Mouse (Mus musculus): ENCODE data around the gene Krt36.

Krt36 gene

GRCm38 (mm10) chr11:100105576-100106122 is at the start of gene Krt36:
Krt36 (minus strand) TSS chr11:100105626.
- no peak for DNase-seq (ENCODE audit: low read depth, low spot score)
- Histone ChIP-seq H3K27me3 (ENCODE audit: control insufficient read depth, insufficient read depth, low read length, poor library complexity, severe bottlenecking) (no peaks in the 10 kb centered on the region), H3K36me3 (ENCODE audit: control insufficient read depth, insufficient read depth, low read length, poor library complexity, severe bottlenecking) (no peaks in the 10 kb centered on the region)

GRCm38 (mm10) chr11:100148615-100149330 is 43.3 kb upstream of the Krt36 start, which contains the start of gene Krt19:
Krt19 (minus strand) TSS chr11:100148665.
- Histone ChIP-seq H3K36me3 (ENCODE audit: control insufficient read depth, insufficient read depth, low read length, poor library complexity, severe bottlenecking) (no peaks in the 10 kb centered on the region), H3K27me3 (ENCODE audit: control insufficient read depth, insufficient read depth, low read length, poor library complexity, severe bottlenecking) (no peaks in the 10 kb centered on the region; the same call in 1 of the 2 replicates)
- DNase-seq (ENCODE audit: low read depth, low spot score) = no peak

- Histone ChIP-seq H3K36me3 (ENCODE audit: control insufficient read depth, insufficient read depth, low read length, poor library complexity, severe bottlenecking) (no peaks in the 10 kb centered on the region), H3K27me3 (ENCODE audit: control insufficient read depth, insufficient read depth, low read length, poor library complexity, severe bottlenecking) (no peaks in the 10 kb centered on the region; the same call in 1 of the 2 replicates)
- no peak for DNase-seq (ENCODE audit: low read depth, low spot score)
Observed at GRCm38 (mm10) chr11:100147566-100148353, 42.3 kb upstream of the Krt36 start.

GRCm38 (mm10) chr11:100145858-100146560 is 40.6 kb upstream of the Krt36 start:
- H3K27me3 ChIP-seq (ENCODE audit: control insufficient read depth, insufficient read depth, low read length, poor library complexity, severe bottlenecking) = no peaks in the 10 kb centered on the region; the same call in 1 of the 2 replicates
- DNase-seq (ENCODE audit: low read depth, low spot score) = no peak
- no peaks in the 10 kb centered on the region for H3K36me3 ChIP-seq (ENCODE audit: control insufficient read depth, insufficient read depth, low read length, poor library complexity, severe bottlenecking)

- H3K27me3 ChIP-seq (ENCODE audit: control insufficient read depth, insufficient read depth, low read length, poor library complexity, severe bottlenecking) = no peaks in the 10 kb centered on the region; the same call in 1 of the 2 replicates
- no peak for DNase-seq (ENCODE audit: low read depth, low spot score)
Observed at GRCm38 (mm10) chr11:100145104-100145503, 39.7 kb upstream of the Krt36 start.

GRCm38 (mm10) chr11:100140966-100141365 is 35.5 kb upstream of the Krt36 start:
- DNase-seq (ENCODE audit: low read depth, low spot score) = no peak
- Histone ChIP-seq H3K36me3 (ENCODE audit: control insufficient read depth, insufficient read depth, low read length, poor library complexity, severe bottlenecking) (no peaks in the 10 kb centered on the region), H3K27me3 (ENCODE audit: control insufficient read depth, insufficient read depth, low read length, poor library complexity, severe bottlenecking) (no peaks in the 10 kb centered on the region; the same call in 1 of the 2 replicates)

More at GRCm38 (mm10) chr11:100145104-100145503, 39.7 kb upstream of the Krt36 start:
- no peaks in the 10 kb centered on the region for H3K36me3 ChIP-seq (ENCODE audit: control insufficient read depth, insufficient read depth, low read length, poor library complexity, severe bottlenecking)

- H3K36me3 ChIP-seq (ENCODE audit: control insufficient read depth, insufficient read depth, low read length, poor library complexity, severe bottlenecking) = no peaks in the 10 kb centered on the region
- DNase-seq (ENCODE audit: low read depth, low spot score) = no peak
- H3K27me3 ChIP-seq (ENCODE audit: control insufficient read depth, insufficient read depth, low read length, poor library complexity, severe bottlenecking) = no peaks in the 10 kb centered on the region
Observed at GRCm38 (mm10) chr11:100139391-100139790, 34.0 kb upstream of the Krt36 start.

- no peaks in the 10 kb centered on the region for H3K27me3 ChIP-seq (ENCODE audit: control insufficient read depth, insufficient read depth, low read length, poor library complexity, severe bottlenecking)
- no peaks in the 10 kb centered on the region for H3K36me3 ChIP-seq (ENCODE audit: control insufficient read depth, insufficient read depth, low read length, poor library complexity, severe bottlenecking)
- no peak for DNase-seq (ENCODE audit: low read depth, low spot score)
Observed at GRCm38 (mm10) chr11:100138809-100139208, 33.4 kb upstream of the Krt36 start.

- H3K36me3 ChIP-seq (ENCODE audit: control insufficient read depth, insufficient read depth, low read length, poor library complexity, severe bottlenecking) = no peaks in the 10 kb centered on the region
- H3K27me3 ChIP-seq (ENCODE audit: control insufficient read depth, insufficient read depth, low read length, poor library complexity, severe bottlenecking) = no peaks in the 10 kb centered on the region
- DNase-seq (ENCODE audit: low read depth, low spot score) = no peak
Observed at GRCm38 (mm10) chr11:100137693-100138092, 32.3 kb upstream of the Krt36 start.

GRCm38 (mm10) chr11:100136559-100136958 is 31.1 kb upstream of the Krt36 start:
- no peaks in the 10 kb centered on the region for H3K36me3 ChIP-seq (ENCODE audit: control insufficient read depth, insufficient read depth, low read length, poor library complexity, severe bottlenecking)
- no peak for DNase-seq (ENCODE audit: low read depth, low spot score)
- H3K27me3 ChIP-seq (ENCODE audit: control insufficient read depth, insufficient read depth, low read length, poor library complexity, severe bottlenecking) = no peaks in the 10 kb centered on the region

GRCm38 (mm10) chr11:100135731-100136130 is 30.3 kb upstream of the Krt36 start, which contains the start of gene Krt15:
Krt15 (minus strand) TSS chr11:100135928.
- Histone ChIP-seq H3K27me3 (ENCODE audit: control insufficient read depth, insufficient read depth, low read length, poor library complexity, severe bottlenecking) (no peaks in the 10 kb centered on the region), H3K36me3 (ENCODE audit: control insufficient read depth, insufficient read depth, low read length, poor library complexity, severe bottlenecking) (no peaks in the 10 kb centered on the region)
- no peak for DNase-seq (ENCODE audit: low read depth, low spot score)

GRCm38 (mm10) chr11:100124901-100125300 is 19.5 kb upstream of the Krt36 start:
- H3K27me3 ChIP-seq (ENCODE audit: control insufficient read depth, insufficient read depth, low read length, poor library complexity, severe bottlenecking) = no peaks in the 10 kb centered on the region
- H3K36me3 ChIP-seq (ENCODE audit: control insufficient read depth, insufficient read depth, low read length, poor library complexity, severe bottlenecking) = no peaks in the 10 kb centered on the region
- DNase-seq (ENCODE audit: low read depth, low spot score) = no peak

GRCm38 (mm10) chr11:100121466-100121865 is 16.0 kb upstream of the Krt36 start, which contains the start of gene Krt13:
Krt13 (minus strand) TSS chr11:100121566.
- H3K27me3 ChIP-seq (ENCODE audit: control insufficient read depth, insufficient read depth, low read length, poor library complexity, severe bottlenecking) = no peaks in the 10 kb centered on the region; the same call in 1 of the 2 replicates
- no peak for DNase-seq (ENCODE audit: low read depth, low spot score)
- H3K36me3 ChIP-seq (ENCODE audit: control insufficient read depth, insufficient read depth, low read length, poor library complexity, severe bottlenecking) = no peaks in the 10 kb centered on the region

GRCm38 (mm10) chr11:100120331-100120730 is 14.9 kb upstream of the Krt36 start:
- Histone ChIP-seq H3K27me3 (ENCODE audit: control insufficient read depth, insufficient read depth, low read length, poor library complexity, severe bottlenecking) (no peaks in the 10 kb centered on the region; the same call in 1 of the 2 replicates), H3K36me3 (ENCODE audit: control insufficient read depth, insufficient read depth, low read length, poor library complexity, severe bottlenecking) (no peaks in the 10 kb centered on the region)
- no peak for DNase-seq (ENCODE audit: low read depth, low spot score)
